Mouse (Mus musculus) neural tube, postnatal 0 days (tissue): ENCODE data around the gene Mthfd2. TPM values are rescaled to one million over a fixed set of nuclear protein-coding genes. Genes with fewer than 3 reads are reported as not detected.

Source experiments
- polyA plus RNA-seq: library from polyadenylated mRNA; unstranded; fragments of >200 nt; fragmentation: Nextera tagmentation; extraction: Ambion mirVana; gene quantifications from 2 replicates; pipeline ENCODE4 v1.2.1, GENCODE M21; 2015

The Mthfd2 gene
- 29.1 and 30.6 TPM in 2 replicates for polyA plus RNA-seq

GRCm38 (mm10) chr6:83325525-83326393 is at the start of gene Mthfd2, which contains the start of gene Mob1a:
Gene Mthfd2, minus strand, starts transcription at chr6:83325908.
Gene Mob1a, plus strand, starts transcription at chr6:83326016.

GRCm38 (mm10) chr6:83348873-83349272 is 23.2 kb upstream of the Mthfd2 start, which contains the start of gene Bola3:
Gene Bola3, plus strand, starts transcription at chr6:83349147.

Other genes with a start within 250 kb of the Mthfd2 start
- 34.3 and 37.8 TPM in 2 replicates for gene Pcgf1, start 248.0 kb downstream of the Mthfd2 start, polyA plus RNA-seq
- gene Lbx2, start 239.5 kb downstream of the Mthfd2 start, polyA plus RNA-seq: not detected in 2 replicates
- gene Ccdc142, start 224.3 kb downstream of the Mthfd2 start, polyA plus RNA-seq: 4.3 and 7.1 TPM in 2 replicates
- gene Gm42688, start 224.3 kb downstream of the Mthfd2 start, polyA plus RNA-seq: 4.7 and 5.3 TPM in 2 replicates
- gene Mrpl53, start 216.9 kb downstream of the Mthfd2 start, polyA plus RNA-seq: 129 and 139 TPM in 2 replicates
- gene Mogs, start 210.4 kb downstream of the Mthfd2 start, polyA plus RNA-seq: 23.1 and 24.7 TPM in 2 replicates
- gene Wbp1, start 204.3 kb downstream of the Mthfd2 start, polyA plus RNA-seq: 82.3 and 104 TPM in 2 replicates
- 13.1 and 14.2 TPM in 2 replicates for gene Ino80b, start 200.5 kb downstream of the Mthfd2 start, polyA plus RNA-seq
- gene Rtkn, start 190.4 kb downstream of the Mthfd2 start, polyA plus RNA-seq: 21.9 and 25.3 TPM in 2 replicates
- gene Wdr54, start 169.5 kb downstream of the Mthfd2 start, polyA plus RNA-seq: 22.2 and 23.0 TPM in 2 replicates
- 13.4 and 14.9 TPM in 2 replicates for gene 1700003E16Rik, start 169.5 kb downstream of the Mthfd2 start, polyA plus RNA-seq
- 129 and 141 TPM in 2 replicates for gene Dctn1, start 160.0 kb downstream of the Mthfd2 start, polyA plus RNA-seq
- 0.19 and 0.31 TPM in 2 replicates for gene Slc4a5, start 106.1 kb downstream of the Mthfd2 start, polyA plus RNA-seq
- 16.4 and 16.8 TPM in 2 replicates for gene Mob1a, start 108 bp upstream of the Mthfd2 start, polyA plus RNA-seq
- gene Bola3, start 23.2 kb upstream of the Mthfd2 start, polyA plus RNA-seq: 84.4 and 102 TPM in 2 replicates
- gene Tet3, start 133.2 kb upstream of the Mthfd2 start, polyA plus RNA-seq: 40.1 and 47.8 TPM in 2 replicates
- gene Dguok, start 181.1 kb upstream of the Mthfd2 start, polyA plus RNA-seq: 59.5 and 60.7 TPM in 2 replicates
- 1.5 and 2.5 TPM in 2 replicates for gene Actg2, start 210.4 kb upstream of the Mthfd2 start, polyA plus RNA-seq
- 58.1 and 62.0 TPM in 2 replicates for gene Stambp, start 246.8 kb upstream of the Mthfd2 start, polyA plus RNA-seq